Mouse (Mus musculus) hindlimb bud, embryonic 11.5 days (tissue): ENCODE results near the gene Mrgprd.

Experiments
- DNase-seq: peaks from one replicate; pipeline ENCODE4 v3.0.0-alpha.2; 2012; ENCODE audit warnings: low read depth, low spot score; ENCODE audit errors: extremely low spot score

Mrgprd gene

GRCm38 (mm10) chr7:145340248-145340904, 25.7 kb downstream of the Mrgprd start:
- DNase-seq: no peak
